Mouse (Mus musculus): ENCODE results near the gene Celsr1. TPM values are rescaled to one million over a fixed set of nuclear protein-coding genes. Genes with fewer than 3 reads are reported as not detected.

Gene Celsr1
- 3.4 and 3.6 TPM in 2 replicates for polyA plus RNA-seq (2016; fragmentation: Nextera tagmentation; extraction: Ambion mirVana)

GRCm38 (mm10) chr15:86033191-86033841, at the start of gene Celsr1:
TSS of gene Celsr1 (minus strand) at chr15:86033777.
- peak; percentile 78 for DNase-seq (ENCODE audit: low spot score)
- peak within 1 kb of the TSS; percentile 84 for H3K4me3 ChIP-seq
- peaks cover 43% of the 10 kb centered on the region for H3K36me3 ChIP-seq
- peaks cover 63% of the 10 kb centered on the region for H3K4me1 ChIP-seq
- peaks cover 43% of the 10 kb centered on the region for H3K9me3 ChIP-seq (replicated peaks)
- peaks cover 56% of the 10 kb centered on the region for H3K27me3 ChIP-seq (ENCODE audit: low read depth, poor library complexity, severe bottlenecking)
- under 1% methylated on average over 80 of the region's 80 CpGs for WGBS
- peak within 1 kb of the TSS; percentile 93 for H3K27ac ChIP-seq (replicated peaks)

DNA sequence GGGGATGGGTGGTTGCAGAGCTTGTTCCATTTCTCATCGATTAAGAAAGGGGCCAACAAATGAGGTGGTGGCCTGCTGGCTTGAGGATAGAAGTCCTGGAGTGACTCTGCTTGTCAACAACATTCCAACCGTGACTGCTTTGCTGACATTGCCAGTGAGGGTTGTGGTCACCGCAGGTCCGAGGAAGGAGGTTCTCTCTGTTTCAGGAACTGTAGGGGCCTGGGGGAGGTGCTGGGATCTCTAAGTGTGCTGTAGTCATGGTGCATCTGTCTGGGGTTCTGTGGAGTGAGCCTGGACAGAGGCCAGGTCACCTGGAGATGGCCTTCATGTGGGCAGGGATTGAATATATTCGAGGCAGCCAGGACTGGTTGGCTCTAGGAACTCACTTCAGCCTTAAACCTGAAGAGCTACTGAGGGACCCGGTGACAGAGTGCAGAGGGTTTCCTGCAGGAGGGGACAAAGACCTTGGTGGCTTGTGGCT, 49.7 kb upstream of the Celsr1 start:
- H3K4me1 ChIP-seq: peaks cover 91% of the 10 kb centered on the region
- no peaks in the 10 kb centered on the region for H3K9me3 ChIP-seq (replicated peaks)
- WGBS: 51% methylated on average over 6 of the region's 6 CpGs
- H3K27ac ChIP-seq (replicated peaks): peak overlapping the region; percentile 57
- no peaks in the 10 kb centered on the region for H3K27me3 ChIP-seq (ENCODE audit: low read depth, poor library complexity, severe bottlenecking)
- no peaks in the 10 kb centered on the region for H3K36me3 ChIP-seq
- no peak for DNase-seq (ENCODE audit: low spot score)
- no peak overlapping the region for H3K4me3 ChIP-seq

DNA sequence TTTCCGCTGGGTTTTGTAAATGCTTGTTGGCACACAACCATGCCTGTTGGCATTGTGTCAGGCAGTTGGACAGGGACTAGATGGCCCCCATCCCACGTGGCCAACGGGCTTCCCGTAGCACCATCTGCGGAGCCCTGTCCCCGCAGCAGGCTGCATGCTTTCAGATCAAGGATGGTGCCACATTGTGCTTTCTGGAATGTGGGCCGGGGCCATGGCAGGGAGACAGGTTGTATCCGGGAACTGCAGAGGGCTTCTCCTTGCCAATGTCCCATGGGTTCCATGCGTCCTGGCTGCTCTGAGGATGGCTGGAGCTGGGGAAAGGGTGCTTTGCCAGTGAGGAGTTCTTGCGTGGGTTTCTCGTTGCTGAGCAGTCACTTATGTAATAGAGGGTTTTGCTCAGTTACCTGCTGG, 49.0 kb upstream of the Celsr1 start:
- Histone ChIP-seq H3K27ac (replicated peaks) (no peak overlapping the region), H3K27me3 (ENCODE audit: low read depth, poor library complexity, severe bottlenecking) (no peaks in the 10 kb centered on the region), H3K4me3 (no peak overlapping the region), H3K9me3 (replicated peaks) (no peaks in the 10 kb centered on the region), H3K4me1 (peaks cover 91% of the 10 kb centered on the region), H3K36me3 (no peaks in the 10 kb centered on the region)
- 89% methylated on average over 11 of the region's 11 CpGs for WGBS
- no peak for DNase-seq (ENCODE audit: low spot score)

DNA sequence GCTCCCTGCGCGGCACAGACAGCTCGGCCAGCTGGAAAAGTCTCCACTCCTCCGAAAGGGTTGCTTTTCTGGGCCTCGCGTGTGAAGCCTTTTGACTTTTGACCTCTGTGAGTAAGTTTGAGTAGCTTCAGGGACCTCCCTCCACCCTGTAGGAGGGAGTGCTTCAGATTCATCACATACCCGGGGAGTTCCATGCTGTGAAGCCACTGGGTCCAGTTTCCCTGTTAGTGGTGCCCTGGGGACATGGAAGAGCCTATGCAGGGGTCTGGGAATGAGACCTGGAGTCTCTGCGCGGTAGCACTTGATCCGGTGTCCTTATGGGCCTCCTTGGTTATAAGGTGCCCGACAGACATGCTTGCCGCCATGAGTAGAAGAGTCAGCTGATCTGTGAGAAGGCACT, 48.1 kb upstream of the Celsr1 start:
- 0 out of 2 replicates have a peak overlapping the region, but pooled peaks have one; percentile 6 for H3K27ac ChIP-seq (replicated peaks)

GRCm38 (mm10) chr15:86080408-86080807, 46.8 kb upstream of the Celsr1 start:
- Histone ChIP-seq H3K9me3 (replicated peaks) (no peaks in the 10 kb centered on the region), H3K36me3 (no peaks in the 10 kb centered on the region), H3K27ac (replicated peaks) (no peak overlapping the region), H3K4me1 (peaks cover 76% of the 10 kb centered on the region), H3K4me3 (no peak overlapping the region), H3K27me3 (ENCODE audit: low read depth, poor library complexity, severe bottlenecking) (no peaks in the 10 kb centered on the region)
- DNase-seq (ENCODE audit: low spot score): no peak
- WGBS: 95% methylated on average over 1 of the region's 1 CpGs

More for the DNA sequence above, 48.1 kb upstream of the Celsr1 start:
- Histone ChIP-seq H3K36me3 (no peaks in the 10 kb centered on the region), H3K27me3 (ENCODE audit: low read depth, poor library complexity, severe bottlenecking) (no peaks in the 10 kb centered on the region), H3K4me1 (peaks cover 86% of the 10 kb centered on the region), H3K9me3 (replicated peaks) (no peaks in the 10 kb centered on the region), H3K4me3 (no peak overlapping the region)
- WGBS: 45% methylated on average over 12 of the region's 12 CpGs
- DNase-seq (ENCODE audit: low spot score): no peak

- H3K9me3 ChIP-seq (replicated peaks): no peaks in the 10 kb centered on the region
- DNase-seq (ENCODE audit: low spot score): no peak
- H3K27ac ChIP-seq (replicated peaks): no peak overlapping the region
- no peaks in the 10 kb centered on the region for H3K36me3 ChIP-seq
- peaks cover 71% of the 10 kb centered on the region for H3K4me1 ChIP-seq
- no peak overlapping the region for H3K4me3 ChIP-seq
- no peaks in the 10 kb centered on the region for H3K27me3 ChIP-seq (ENCODE audit: low read depth, poor library complexity, severe bottlenecking)
- 67% methylated on average over 4 of the region's 4 CpGs for WGBS
These were observed 46.3 kb upstream of the Celsr1 start for GRCm38 (mm10) chr15:86079876-86080275.

DNA sequence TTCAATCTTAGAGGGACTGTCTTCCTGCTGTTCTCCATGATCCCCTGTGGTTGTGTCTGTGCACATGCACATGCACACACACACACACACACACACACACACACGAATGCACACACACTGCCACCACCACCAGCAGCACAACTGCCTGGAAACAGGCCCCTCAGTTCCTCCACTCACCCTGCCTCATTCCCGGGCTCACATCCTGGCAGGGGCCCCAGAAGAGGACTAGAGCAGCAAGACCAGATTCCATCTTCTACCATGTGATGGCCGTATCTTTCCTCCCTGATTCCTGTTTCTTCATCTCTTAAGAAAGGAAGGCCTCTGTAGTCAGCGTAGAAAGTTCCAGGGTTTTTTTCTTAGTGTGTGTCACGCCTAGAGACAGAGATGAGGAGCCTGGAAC, 45.9 kb upstream of the Celsr1 start:
- no peaks in the 10 kb centered on the region for H3K27me3 ChIP-seq (ENCODE audit: low read depth, poor library complexity, severe bottlenecking)
- no peak overlapping the region for H3K4me3 ChIP-seq
- DNase-seq (ENCODE audit: low spot score): no peak
- H3K36me3 ChIP-seq: no peaks in the 10 kb centered on the region
- WGBS: 85% methylated on average over 5 of the region's 5 CpGs
- peaks cover 69% of the 10 kb centered on the region for H3K4me1 ChIP-seq
- H3K27ac ChIP-seq (replicated peaks): no peak overlapping the region
- H3K9me3 ChIP-seq (replicated peaks): no peaks in the 10 kb centered on the region

DNA sequence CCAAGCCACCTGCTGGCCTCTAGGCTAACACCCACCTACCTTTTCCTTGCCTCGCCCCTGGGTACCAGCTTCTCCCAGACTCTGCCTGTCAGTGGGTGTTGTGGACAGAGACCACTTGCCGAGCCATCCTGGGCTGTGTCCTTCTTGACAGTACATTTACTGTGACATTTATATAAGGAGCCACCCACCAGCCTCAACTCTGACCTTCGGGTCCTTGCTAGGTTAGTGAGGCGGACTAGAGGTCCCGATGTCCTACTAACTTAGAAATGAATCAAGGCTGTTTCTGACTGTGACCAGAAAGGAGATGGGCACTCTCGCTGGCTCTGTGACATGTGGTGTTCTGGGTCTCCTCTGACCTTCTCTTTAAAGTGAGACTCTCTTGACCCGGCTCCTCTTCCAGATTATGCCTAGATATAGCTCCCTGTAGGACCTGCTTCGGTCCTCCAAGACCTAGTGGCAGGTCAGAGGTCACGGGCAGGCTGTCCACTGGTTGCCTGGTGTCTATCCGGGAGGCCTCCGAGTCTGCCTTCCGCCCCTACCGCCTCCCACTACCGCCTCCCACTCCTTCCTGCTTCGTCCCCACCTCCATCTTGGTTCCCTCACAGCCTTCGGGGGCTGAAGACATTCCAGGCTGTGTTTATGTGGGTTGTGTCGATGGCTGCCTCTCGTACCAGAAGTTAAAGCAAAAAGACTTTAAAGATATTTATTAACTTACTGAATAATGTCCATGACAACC, 45.1 kb upstream of the Celsr1 start:
- no peak for DNase-seq (ENCODE audit: low spot score)
- Histone ChIP-seq H3K4me3 (no peak overlapping the region), H3K36me3 (no peaks in the 10 kb centered on the region), H3K9me3 (replicated peaks) (no peaks in the 10 kb centered on the region), H3K4me1 (peaks cover 61% of the 10 kb centered on the region), H3K27me3 (ENCODE audit: low read depth, poor library complexity, severe bottlenecking) (no peaks in the 10 kb centered on the region), H3K27ac (replicated peaks) (no peak overlapping the region)
- WGBS: 77% methylated on average over 18 of the region's 18 CpGs

DNA sequence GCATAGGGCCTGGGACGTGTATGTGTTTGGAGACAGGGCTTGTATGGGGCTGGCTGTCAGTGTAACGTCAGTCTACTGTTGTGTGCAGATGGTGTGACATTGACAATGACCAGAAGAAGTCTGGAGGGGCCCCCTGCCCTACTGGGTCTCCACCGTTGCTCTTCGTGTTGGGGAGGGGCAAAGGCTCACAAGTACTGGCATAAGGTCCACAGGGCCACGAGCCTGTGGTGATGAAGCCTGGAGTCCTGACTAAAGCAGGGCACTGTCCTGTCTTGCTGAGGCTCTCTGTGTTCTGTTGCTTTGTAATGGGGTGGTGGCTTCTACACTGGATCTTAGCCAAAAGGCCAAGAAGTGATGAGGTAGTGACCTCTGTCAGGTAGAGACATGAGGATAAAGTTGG, 44.4 kb upstream of the Celsr1 start:
- no peak for DNase-seq (ENCODE audit: low spot score)
- no peaks in the 10 kb centered on the region for H3K36me3 ChIP-seq
- WGBS: 92% methylated on average over 5 of the region's 5 CpGs
- H3K9me3 ChIP-seq (replicated peaks): no peaks in the 10 kb centered on the region
- H3K27me3 ChIP-seq (ENCODE audit: low read depth, poor library complexity, severe bottlenecking): no peaks in the 10 kb centered on the region
- H3K27ac ChIP-seq (replicated peaks): no peak overlapping the region; the same call in 1 of the 2 replicates
- H3K4me1 ChIP-seq: peaks cover 54% of the 10 kb centered on the region
- H3K4me3 ChIP-seq: no peak overlapping the region

GRCm38 (mm10) chr15:86076378-86076777, 42.8 kb upstream of the Celsr1 start:
- WGBS: 84% methylated on average over 8 of the region's 8 CpGs
- no peak for DNase-seq (ENCODE audit: low spot score)
- Histone ChIP-seq H3K4me3 (no peak overlapping the region), H3K27ac (replicated peaks) (no peak overlapping the region), H3K27me3 (ENCODE audit: low read depth, poor library complexity, severe bottlenecking) (no peaks in the 10 kb centered on the region), H3K9me3 (replicated peaks) (no peaks in the 10 kb centered on the region), H3K4me1 (peaks cover 39% of the 10 kb centered on the region), H3K36me3 (no peaks in the 10 kb centered on the region)

DNA sequence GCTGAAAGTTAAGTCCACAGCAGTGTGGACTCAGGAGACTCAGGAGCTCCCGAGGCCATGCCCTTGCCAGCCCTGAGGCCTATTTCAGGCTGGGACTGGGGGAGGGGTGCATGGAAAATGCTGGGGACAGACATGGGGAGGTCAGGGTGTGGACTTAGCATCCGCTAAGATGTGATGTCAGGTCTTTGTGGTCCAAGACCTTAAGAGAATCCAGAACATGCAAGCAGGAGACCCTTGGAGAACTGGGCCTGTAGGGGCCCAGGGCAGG, 42.4 kb upstream of the Celsr1 start:
- Histone ChIP-seq H3K27me3 (ENCODE audit: low read depth, poor library complexity, severe bottlenecking) (no peaks in the 10 kb centered on the region), H3K36me3 (no peaks in the 10 kb centered on the region), H3K4me1 (peaks cover 38% of the 10 kb centered on the region), H3K4me3 (no peak overlapping the region), H3K27ac (replicated peaks) (no peak overlapping the region), H3K9me3 (replicated peaks) (no peaks in the 10 kb centered on the region)
- no peak for DNase-seq (ENCODE audit: low spot score)
- 92% methylated on average over 2 of the region's 2 CpGs for WGBS

DNA sequence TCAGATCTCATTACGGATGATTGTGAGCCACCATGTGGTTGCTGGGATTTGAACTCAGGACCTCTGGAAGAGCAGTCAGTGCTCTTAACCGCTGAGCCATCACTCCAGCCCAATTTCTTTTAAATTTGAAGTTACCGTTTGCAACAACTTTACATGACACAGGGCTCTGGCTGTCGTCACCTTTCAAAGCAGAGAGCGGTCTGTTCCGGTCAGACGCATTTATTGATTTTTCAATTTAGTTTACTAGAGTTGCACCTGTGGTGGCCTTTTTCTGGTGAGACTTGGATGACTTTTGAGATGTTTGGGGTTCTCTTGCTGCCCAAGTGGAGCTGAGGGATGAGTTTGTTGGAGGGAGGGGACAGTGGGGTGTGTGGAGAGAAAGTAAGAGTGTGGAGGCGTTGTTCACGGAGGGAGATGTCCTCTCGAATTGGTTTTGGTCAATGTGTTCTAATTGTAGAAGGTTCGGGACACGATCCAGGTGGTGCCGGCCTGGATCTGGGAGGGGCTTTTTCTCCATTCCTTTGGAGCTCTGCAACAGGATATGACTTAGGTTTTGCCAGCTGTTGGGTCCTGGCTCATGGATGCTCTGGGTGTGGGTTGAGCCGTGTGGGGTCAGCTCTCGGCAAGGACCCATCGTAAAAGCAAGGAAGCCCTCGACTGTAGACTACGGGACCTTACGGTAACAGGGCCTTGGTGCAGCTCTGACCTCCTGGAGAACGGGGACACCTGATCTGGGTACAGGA, 41.9 kb upstream of the Celsr1 start:
- Histone ChIP-seq H3K36me3 (no peaks in the 10 kb centered on the region), H3K4me1 (peaks cover 38% of the 10 kb centered on the region), H3K9me3 (replicated peaks) (no peaks in the 10 kb centered on the region), H3K27me3 (ENCODE audit: low read depth, poor library complexity, severe bottlenecking) (no peaks in the 10 kb centered on the region), H3K4me3 (no peak overlapping the region), H3K27ac (replicated peaks) (no peak overlapping the region)
- WGBS: 95% methylated on average over 20 of the region's 20 CpGs
- no peak for DNase-seq (ENCODE audit: low spot score)
